Mouse (Mus musculus): ENCODE data around the gene Trappc2l.
"Not testable (repeated sequence)": the region's sequence is repeated elsewhere in the genome, so short reads cannot be mapped to it uniquely, and the experiment has no call there.

Trappc2l gene

DNA sequence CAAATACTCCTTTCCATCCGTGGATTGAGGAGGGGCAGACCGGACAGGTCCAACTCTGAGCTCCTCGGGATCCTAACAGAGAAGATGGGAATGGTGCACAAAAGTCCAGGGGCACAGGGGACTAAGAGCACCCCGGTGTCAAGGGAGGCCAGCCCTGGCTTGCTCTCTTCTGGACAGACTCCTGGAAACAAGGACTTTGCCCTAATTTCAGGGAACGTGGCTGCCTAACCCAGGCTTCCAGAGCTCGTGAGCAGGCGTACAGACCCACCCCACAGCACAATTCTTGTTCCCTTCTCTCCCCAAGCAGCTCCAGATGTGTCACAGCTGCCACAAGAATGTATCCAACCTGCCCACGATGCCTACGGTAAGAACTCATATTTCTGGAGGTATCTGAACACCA, 14.4 kb downstream of the Trappc2l start:
- no peak for DNase-seq (ENCODE audit: low read depth, low spot score)

DNA sequence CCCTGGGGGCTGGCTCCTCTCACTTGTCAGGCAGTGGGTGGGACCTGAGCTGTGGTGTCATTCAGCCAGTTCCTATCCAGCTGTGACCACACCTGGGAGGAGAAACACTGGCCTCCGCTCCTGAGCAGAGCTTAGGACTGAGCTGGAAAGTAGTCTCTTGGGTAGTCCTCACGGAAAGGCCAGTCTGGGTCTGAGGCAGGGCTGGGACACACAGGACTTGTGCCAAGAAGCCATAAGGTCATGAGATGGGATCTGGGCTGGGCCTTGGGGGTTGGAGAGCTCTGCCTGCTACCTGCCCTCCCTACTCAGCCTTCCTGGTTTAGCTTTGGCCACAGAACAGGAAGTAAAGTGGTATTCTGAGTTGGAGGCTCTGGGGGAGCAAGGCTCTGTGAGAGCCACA, 15.5 kb downstream of the Trappc2l start:
- peak; percentile 58 for DNase-seq (ENCODE audit: low read depth, low spot score)

DNA sequence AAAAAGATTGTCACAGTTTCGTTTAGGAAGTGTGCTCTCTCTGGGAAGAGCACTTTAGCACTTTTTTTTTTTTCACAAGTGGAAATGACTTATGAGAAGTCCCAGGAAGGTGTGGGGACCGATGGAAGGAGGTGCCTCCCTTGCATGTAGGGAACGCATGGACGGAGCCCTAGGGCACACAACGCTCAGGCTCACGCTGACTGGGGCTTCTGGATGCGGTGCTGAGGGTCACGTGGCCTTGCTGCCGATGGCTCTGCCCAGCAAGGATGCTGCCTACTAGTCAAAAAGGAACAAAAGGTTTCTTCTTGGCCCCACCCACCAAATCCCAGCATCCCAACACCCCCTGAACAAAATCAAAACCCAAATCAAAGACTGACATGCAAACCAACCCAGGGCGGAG, 17.9 kb downstream of the Trappc2l start:
- DNase-seq (ENCODE audit: low read depth, low spot score) = no peak

DNA sequence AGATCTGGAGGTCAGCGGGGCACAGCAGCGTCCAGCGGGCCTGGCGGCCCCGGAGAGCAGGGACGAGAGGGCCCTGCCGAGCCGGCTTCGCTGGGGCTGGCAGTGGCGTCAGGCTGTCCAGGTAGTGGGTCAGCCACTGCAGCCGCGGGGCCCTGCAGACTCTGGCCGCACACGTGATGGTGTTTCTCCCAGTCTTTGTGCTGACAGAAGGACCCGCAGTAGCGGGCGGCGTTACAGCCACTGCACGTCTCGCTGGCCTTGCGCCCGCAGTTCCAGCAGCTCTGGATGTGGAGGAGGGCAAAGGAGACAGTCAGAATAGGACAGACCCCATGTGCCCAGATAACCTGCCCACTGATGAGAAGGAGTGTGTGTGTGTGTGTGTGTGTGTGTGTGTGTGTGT, 19.3 kb downstream of the Trappc2l start:
- DNase-seq (ENCODE audit: low read depth, low spot score) = no peak

DNA sequence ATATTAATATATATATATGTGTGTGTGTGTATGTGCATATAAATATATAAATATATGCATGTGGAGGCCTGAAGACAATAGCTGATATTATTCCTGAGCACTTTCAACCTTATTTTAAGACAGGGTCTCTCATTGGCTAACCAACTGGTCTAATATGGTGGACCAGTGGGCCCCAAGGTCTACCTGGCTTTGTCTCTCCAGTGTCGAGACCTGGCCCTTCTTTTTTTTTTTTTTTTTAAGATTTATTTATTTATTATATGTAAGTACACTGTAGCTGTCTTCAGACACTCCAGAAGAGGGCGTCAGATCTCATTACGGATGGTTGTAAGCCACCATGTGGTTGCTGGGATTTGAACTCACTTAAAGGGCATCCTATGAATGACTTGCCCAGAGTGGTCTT, 20.7 kb downstream of the Trappc2l start:
- not testable (repeated sequence) for DNase-seq (ENCODE audit: low read depth, low spot score)

DNA sequence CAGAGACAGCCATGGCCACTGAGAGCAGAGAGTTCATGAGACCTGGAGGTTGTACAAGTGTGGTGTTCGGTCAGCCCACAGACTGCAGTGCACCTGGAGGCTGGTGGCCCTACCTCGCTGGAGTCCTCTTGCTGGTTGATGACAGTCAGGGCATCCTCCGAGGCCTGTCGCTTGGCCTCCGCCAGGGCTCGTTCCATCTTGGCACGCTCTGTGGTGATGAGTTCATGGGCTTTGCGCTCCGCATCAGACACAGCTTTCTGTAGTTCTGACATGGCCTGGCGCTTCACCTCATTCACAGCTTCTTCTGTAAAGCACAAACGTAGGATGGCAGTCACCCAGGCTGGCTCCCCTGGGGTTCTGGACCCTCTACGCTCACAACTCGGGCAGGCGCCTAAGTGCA, 21.8 kb downstream of the Trappc2l start:
- peak; percentile 66 for DNase-seq (ENCODE audit: low read depth, low spot score)

DNA sequence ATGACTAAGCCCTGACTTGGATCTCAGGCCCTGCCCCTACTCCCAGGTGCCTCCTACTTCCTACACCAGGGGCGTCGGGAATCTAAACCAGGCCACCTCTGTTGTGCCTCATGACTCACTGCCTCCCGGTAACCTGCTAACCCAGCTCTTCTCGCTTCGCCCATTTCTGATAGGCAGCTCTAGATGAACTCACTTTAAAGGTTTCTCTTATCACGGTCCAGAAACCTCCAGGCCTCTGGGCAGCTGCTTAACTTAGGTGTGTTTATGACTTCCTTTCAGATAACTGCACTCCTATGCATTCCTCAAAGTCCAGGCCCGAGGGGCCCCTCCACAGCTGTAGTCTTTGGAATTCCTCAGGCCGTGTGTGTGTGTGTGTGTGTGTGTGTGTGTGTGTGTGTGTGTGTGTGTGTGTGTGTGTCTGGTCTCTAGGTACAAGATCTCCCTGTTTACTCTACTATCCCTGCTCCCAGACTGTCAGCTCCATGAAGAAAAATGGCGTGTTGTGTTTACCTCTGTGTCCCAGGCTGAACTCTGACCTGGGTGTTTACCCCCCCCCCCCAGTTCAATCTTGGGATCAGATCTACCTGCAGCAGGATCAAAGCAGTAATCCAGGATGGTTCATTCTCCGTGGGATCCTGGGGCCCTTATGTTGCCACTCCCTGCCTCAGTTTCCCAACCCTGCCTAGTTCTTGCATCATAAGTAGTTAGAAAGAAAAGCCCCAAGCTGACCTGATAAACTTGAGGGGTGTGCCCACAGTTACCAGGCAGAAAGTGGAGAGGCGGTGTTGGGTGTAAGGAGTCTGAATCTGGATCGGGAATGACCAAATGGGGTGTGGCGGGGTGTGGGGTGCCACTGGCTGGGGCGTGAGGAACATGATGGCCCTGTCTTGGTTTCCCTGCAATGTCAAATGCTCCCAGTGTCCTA, 24.7 kb downstream of the Trappc2l start:
- DNase-seq (ENCODE audit: low read depth, low spot score) = peak; percentile 29

DNA sequence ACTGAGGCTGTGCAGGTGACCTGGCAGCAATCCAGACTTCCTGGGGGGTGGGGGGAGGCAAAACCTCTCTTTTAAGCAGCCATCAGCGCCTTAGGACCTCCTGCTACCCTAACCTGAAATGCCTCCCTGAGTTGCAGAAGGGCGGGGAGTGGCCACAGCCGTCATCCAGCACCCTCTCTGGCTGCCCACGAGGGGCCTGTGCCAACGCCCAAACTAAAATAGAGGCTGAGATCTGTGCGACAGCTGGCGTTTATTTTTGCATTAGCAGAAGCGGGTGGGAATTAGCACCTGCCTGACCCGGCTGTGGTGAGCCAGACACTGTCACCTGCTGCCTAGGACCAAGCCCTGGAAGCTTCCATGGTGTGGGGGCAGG, 25.3 kb downstream of the Trappc2l start:
- peak; percentile 65 for DNase-seq (ENCODE audit: low read depth, low spot score)

DNA sequence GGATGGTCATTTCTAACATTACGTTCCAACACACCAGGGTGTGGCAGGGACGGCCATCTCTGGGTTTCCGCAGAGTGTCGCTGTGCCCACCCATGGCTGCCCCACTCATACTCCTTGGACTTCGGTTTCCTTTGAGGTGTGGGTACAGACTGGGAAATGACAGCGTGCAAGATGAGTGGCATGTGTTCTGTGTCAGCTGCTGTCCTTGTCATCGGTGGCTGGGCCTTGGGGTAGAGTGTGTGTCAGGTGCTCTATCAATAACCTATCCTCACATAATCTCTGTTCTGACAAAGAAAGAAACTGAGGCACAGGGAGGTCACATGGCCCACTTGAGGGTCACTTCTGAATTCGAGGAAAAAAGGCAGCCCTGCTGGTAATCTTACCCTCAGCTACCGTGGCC, 25.8 kb downstream of the Trappc2l start:
- no peak for DNase-seq (ENCODE audit: low read depth, low spot score)

DNA sequence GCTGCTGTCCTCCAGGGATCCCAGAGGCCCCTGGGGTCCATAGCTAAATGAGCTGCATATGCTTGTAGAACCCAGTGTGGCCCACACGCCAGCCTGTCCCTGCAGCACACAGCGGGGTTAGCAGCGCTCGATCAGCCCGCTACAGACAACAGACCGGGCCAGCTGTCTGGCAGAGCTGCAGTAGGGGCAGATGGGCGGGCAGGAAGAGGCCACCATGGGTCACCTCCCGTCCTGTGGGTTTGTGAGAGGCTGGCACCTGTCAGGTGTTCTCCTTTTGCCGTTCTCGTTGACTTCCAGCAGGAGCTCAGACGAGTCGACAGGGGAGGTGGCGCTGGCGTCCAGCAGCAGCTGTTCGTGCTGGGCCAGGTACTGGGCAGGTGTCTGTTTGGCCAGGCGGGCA, 27.2 kb downstream of the Trappc2l start:
- DNase-seq (ENCODE audit: low read depth, low spot score) = peak; percentile 66

DNA sequence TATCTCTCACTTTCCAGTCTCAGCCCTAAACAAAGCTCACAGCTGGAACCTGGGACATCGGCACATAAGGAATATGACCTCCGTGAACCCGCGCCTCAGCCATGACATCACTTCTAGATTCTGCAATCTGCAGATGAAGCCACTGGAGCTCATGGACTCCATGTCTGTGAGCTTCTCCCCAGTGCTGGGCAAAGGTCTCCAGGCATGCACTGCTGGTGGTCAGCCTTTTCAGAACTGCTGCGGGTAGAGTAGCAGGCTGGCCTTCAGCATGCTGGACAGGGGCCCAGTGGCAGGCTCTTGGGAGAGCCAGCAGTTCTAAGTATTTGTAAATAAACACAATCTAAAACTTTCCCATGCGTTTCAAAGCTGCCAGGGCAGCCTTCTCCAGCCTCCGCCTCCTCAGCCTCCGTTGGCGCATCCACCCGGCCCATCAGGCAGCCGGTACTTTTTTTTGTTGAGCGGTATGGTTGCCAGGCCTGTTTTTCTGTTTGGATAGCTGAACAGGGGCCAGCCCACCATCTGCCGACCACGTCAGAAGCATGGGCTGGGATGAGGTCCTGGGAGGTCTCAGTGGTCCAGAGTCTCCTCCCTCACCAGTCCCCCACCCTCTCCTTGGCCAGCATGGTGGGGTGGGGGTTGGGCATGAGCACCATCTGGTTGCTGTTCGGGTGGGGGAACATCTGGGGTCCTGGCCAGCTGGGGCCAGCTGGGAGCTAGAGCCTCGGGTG, 28.2 kb downstream of the Trappc2l start:
- DNase-seq (ENCODE audit: low read depth, low spot score) = peak; percentile 75

DNA sequence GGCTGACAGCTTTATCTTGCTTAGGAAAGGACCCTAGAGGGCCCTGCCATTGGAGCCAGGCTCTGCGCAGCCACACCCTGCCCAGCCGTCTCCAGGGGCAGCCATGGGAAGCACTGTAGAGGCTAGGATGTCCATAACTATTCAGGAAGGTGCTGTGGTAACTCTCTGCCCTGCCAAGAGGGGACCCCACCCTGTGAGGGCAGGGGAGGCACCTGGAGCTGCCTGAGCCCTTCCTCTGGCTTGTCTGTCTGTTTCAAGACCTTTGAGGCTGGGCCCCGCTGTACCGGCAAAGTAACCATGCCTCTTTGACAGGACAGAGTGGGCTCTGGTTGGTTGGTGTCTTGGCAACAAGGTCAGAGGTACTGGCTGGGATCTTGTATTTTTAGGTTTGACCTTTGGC, 29.4 kb downstream of the Trappc2l start:
- no peak for DNase-seq (ENCODE audit: low read depth, low spot score)

DNA sequence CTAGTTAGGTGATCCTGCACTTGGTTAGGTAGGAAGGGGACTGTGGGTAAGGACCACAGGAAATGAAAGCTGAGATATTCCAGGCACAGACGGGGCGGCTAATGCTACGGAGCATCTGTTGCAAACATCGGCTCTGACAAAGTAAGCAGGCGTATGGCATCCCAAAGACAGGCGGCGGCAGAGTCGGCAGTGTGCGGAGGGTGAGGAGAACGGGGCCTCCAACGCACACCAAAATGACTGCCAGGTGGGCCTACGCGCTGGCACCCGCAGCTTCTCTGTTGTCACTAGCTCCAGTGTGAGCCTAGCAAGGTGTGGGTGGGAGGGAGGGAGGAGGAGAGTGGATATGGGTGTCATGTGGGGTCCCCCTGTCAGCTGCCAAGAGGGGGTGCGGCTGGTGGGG, 30.0 kb downstream of the Trappc2l start:
- DNase-seq (ENCODE audit: low read depth, low spot score) = peak; percentile 88

DNA sequence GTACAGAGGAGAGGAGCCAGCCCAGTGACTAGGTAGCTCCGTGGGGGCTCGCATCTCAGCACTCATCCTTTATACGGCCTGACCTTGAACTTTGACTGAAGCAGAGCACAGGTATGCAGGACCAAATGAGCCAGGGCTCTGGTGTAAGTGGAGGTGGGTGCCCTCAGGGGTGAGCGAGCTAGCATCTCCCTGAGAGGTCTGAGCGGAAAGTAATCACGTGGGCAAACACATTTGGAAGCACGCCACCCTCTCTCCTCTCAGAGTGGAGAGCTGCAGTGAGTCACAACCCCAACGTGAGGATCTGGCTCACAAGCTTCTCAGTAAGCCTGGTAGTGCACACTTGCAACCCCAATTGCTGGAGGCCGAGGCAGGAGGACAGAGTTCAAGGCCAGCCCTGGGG, 30.6 kb downstream of the Trappc2l start:
- peak; percentile 93 for DNase-seq (ENCODE audit: low read depth, low spot score)

DNA sequence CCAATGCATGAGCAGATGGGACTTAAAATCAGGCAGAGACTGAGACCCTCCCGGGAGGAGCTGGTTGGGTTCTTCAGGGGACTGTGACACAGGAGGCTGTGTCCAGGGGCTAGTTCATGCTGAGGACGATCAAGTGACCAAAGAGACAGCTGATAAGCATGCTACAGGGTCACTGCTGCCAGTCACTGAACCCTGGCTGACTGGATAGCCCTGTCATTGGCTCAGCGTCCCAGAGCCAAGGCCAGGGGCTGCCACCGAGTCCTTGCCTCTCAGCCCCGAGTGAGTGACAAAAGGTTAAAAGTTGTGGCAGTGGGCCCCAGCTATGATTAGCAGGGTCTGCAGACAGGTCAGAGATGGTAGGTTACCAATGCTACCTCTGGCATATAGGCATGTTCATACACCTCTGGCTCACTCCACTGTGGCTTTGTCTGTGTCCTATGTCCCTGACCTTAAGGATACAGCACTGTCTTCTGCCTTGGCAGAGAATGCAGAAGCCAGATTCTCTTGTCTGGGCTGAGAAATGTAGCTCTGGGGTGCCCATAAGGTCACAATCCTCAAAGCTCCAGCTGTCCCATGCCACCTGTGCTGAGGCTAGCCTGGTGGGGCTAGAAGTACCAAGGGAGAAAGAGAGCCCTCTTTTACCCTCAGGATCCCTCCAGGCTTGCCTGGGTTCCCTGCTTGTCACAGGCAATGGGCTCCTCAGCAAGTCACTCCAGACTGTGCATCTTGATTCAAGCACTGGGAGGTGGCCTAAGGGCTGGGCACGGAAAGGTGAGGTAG, 32.9 kb downstream of the Trappc2l start:
- no peak for DNase-seq (ENCODE audit: low read depth, low spot score)

DNA sequence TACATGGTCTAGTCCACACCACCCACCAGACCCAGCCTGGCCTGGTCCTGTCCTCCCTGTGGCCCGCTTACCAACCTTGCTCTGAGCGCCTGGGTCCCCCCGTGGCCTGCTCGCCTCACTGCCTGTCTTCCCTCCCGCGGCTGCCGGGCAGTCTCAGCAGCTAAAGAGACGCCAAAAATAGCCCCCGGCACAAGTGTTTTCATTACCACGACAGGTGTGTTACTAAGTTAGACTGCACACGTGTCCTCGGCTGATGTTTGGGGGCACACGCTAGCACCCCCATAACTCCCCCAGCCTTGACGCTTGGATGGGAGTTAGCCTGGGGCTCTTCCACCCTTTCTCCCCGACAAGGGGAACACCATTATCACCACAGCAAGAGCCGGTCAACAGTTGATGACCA, 34.9 kb downstream of the Trappc2l start:
- DNase-seq (ENCODE audit: low read depth, low spot score) = no peak

DNA sequence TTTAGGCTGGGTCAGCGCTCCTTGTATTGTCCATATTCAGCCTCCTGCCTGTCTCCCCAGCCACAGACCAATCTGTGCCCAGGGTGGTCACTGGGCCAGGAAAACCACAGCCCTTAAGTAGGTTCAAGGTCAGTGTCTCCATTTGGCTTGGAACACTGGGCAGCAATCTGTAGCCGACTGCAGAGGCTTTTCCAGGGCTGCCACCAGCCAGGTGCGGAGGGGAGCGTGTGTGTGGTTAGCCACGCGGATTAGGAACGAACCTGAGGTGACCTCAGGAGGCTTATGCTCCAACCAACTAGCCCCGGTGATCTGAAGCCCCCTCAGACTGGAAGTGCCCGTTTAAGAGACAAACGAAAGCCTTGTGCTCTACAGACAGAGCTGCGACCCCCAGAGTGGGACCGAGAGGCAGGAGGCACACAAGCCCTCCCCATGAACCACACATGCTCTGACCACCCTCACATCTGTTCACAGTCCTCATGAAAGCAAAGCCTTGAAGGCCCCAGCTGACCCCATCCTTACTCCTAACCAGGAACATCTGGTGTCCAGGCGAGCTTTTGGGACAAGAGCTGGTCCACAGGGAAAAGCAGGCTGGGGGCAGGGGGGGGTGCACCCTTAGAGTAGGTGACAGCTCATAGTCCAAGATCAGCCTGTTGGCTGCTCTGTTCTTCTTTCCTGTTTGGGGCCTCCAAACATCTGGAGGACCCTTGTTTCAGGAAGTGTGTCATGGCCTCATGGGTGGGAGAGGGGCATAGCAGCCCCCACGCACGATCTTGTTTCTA, 36.9 kb downstream of the Trappc2l start:
- DNase-seq (ENCODE audit: low read depth, low spot score) = no peak

DNA sequence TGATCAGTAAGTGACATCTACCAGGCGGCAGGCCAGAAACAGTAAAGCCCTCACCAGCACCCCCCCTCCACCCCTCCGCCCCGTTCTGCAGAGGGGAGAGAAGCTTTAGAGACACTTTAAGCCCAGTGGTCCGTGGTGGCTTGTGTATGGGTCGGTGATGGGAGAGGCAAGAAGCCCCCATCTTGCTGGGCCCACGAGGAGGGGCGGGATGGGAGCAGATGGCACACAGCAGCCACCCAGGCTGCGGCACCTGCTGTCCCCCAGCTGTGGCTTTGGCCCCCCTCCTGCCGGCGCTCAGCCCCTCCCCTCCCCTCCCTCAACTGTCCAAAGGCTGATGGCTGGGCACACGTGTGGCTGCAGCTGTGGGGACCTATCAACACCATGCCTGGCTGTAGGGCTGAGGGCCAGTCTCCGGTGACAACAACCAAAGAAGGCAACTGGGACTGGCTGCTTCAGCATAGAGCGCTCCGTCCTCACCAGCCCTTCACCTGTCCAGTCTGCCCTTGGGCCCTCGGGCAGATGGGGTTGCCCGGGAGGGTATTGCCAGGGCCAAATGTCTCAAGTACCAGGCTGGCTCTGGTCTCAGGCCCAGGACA, 40.0 kb downstream of the Trappc2l start:
- no peak for DNase-seq (ENCODE audit: low read depth, low spot score)

DNA sequence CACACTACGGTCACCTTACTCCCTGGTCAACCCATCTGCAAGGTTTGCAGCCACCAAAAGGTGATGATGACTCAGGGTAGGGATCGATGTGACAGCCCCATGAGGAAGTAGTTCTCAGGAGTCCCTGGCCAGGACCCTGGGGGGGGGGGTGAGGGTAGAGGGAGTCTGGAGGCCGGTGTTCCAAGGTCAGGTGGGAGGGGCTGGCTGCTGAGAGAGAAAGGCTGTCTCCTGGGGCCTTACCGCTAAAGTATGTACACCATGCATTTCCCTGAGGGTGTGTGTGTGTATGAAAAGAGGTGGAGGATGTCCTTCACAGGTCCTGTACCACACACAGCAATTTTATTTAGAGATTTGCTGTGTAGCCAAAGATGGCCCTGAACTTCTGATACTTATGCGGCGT, 41.2 kb downstream of the Trappc2l start:
- DNase-seq (ENCODE audit: low read depth, low spot score) = no peak

DNA sequence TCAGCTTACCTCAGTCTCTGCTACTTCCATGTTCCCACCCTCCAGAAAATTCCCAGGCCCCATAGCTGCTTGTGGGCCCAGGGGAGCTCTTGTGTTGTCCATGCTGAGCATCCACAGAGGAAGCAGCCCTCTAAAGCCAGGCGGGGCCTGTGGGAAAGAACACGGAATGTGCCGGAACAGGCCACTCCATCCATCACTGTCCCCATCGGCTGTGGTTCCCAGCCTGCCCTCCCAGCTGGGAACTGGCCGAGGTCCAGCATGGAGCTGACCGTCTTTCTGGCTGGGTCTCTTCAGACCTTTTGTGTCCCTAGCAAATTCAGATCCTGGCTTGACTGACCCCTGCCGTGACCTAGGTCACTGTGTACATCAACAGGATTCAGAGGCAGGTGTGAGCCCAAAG, 43.3 kb downstream of the Trappc2l start:
- no peak for DNase-seq (ENCODE audit: low read depth, low spot score)
